8 mouse cellular contexts compared by ENCODE assay signal in genomic region chr17:35064378-35064877, GRCm38 (mm10). TPM values are rescaled to one million over a fixed set of nuclear protein-coding genes. Genes with fewer than 3 reads are reported as not detected.
DNase-seq lines count a peak whose midpoint lies in the region; ATAC-seq and TF ChIP-seq lines count a peak whose summit lies in the region.

No protein-coding gene starts in this region.

- H3K9ac ChIP-seq in embryonic facial prominence, embryonic 14.5 days (ENCODE audit: low read depth, low read length), result peak overlapping the region; percentile 56; the same call in 1 of the 2 replicates
- H3K9ac ChIP-seq in liver, embryonic 12.5 days, result no peak overlapping the region

- H3K4me1 ChIP-seq in kidney, adult 2 months (ENCODE audit: control insufficient read depth, insufficient read depth, low read length), result no peaks in the 10 kb centered on the region; the same call in 1 of the 2 replicates
- H3K4me1 ChIP-seq in embryonic facial prominence, embryonic 14.5 days (ENCODE audit: control insufficient read depth, insufficient read depth, low read length), result peaks cover 6% of the 10 kb centered on the region; the same call in 1 of the 2 replicates
- H3K4me1 ChIP-seq in liver, embryonic 12.5 days, result peaks cover 52% of the 10 kb centered on the region

- H3K9me3 ChIP-seq in embryonic facial prominence, embryonic 14.5 days (ENCODE audit: control insufficient read depth, low read length), result no peaks in the 10 kb centered on the region
- H3K9me3 ChIP-seq in liver, embryonic 12.5 days (replicated peaks), result no peaks in the 10 kb centered on the region

- TF ChIP-seq POLR2A in kidney, adult 2 months (IDR thresholded peaks at IDR 0.05; ENCODE audit: low read depth, low read length), result no peak

- no peak for ATAC-seq in embryonic facial prominence, embryonic 14.5 days (ENCODE audit: low read depth)
- no peak for ATAC-seq in liver, embryonic 12.5 days
- no peak for ATAC-seq in CD4-positive, CD25-positive, alpha-beta regulatory T cell, adult 4 months

- peak; percentile 18 for DNase-seq in kidney, adult 2 months
- no peak for DNase-seq in kidney, adult 8-10 months
- DNase-seq in cerebellum, adult 18-20 months, result peak; percentile 67 to 69
- DNase-seq in embryonic facial prominence, embryonic 14.5 days (ENCODE audit: low spot score), result no peak
- no peak for DNase-seq in thymus, postnatal 10 days (ENCODE audit: low spot score in 2 of 2)
- DNase-seq in frontal cortex, postnatal 36 days (ENCODE audit: low spot score in 2 of 2), result no peak

- no peak for TF ChIP-seq CTCF in kidney, adult 2 months (conservative IDR thresholded peaks at IDR 0.05; ENCODE audit: insufficient read depth, insufficient read length, low read depth, low read length)

- 43% methylated on average over 10 of the region's 10 CpGs for WGBS in kidney, adult 2 months
- WGBS in embryonic facial prominence, embryonic 14.5 days, result 21% methylated on average over 9 of the region's 10 CpGs
- 19% methylated on average over 10 of the region's 10 CpGs for WGBS in liver, embryonic 12.5 days (ENCODE audit: insufficient replicate concordance)

- no peaks in the 10 kb centered on the region for H3K27me3 ChIP-seq in kidney, adult 2 months (replicated peaks; ENCODE audit: control insufficient read depth, insufficient read depth, low read length)
- peaks cover 20% of the 10 kb centered on the region for H3K27me3 ChIP-seq in embryonic facial prominence, embryonic 14.5 days (replicated peaks; ENCODE audit: control insufficient read depth, insufficient read depth, low read length)
- H3K27me3 ChIP-seq in liver, embryonic 12.5 days (replicated peaks), result peaks cover 77% of the 10 kb centered on the region

- H3K36me3 ChIP-seq in kidney, adult 2 months (ENCODE audit: control insufficient read depth, insufficient read depth, low read length), result no peaks in the 10 kb centered on the region
- peaks cover 27% of the 10 kb centered on the region for H3K36me3 ChIP-seq in embryonic facial prominence, embryonic 14.5 days (ENCODE audit: control insufficient read depth, insufficient read depth, low read length)
- peaks cover 12% of the 10 kb centered on the region; the same call in 1 of the 2 replicates for H3K36me3 ChIP-seq in liver, embryonic 12.5 days

- H3K27ac ChIP-seq in kidney, adult 2 months (ENCODE audit: insufficient read depth, low read depth, low read length), result peak overlapping the region; percentile 65
- H3K27ac ChIP-seq in embryonic facial prominence, embryonic 14.5 days (replicated peaks; ENCODE audit: low read depth, low read length), result peak overlapping the region; percentile 54
- H3K27ac ChIP-seq in liver, embryonic 12.5 days, result no peak overlapping the region

- H3K4me3 ChIP-seq in kidney, adult 2 months (ENCODE audit: insufficient read depth, low read depth, low read length), result peak overlapping the region; percentile 4; the same call in 1 of the 2 replicates
- peak overlapping the region; percentile 34 for H3K4me3 ChIP-seq in embryonic facial prominence, embryonic 14.5 days (ENCODE audit: low read depth, low read length)
- H3K4me3 ChIP-seq in liver, embryonic 12.5 days, result peak overlapping the region; percentile 50

- H3K4me2 ChIP-seq in embryonic facial prominence, embryonic 14.5 days (ENCODE audit: low read depth, low read length), result peak overlapping the region; percentile 61
- H3K4me2 ChIP-seq in liver, embryonic 12.5 days, result peak overlapping the region; percentile 76

RNA-seq across cellular contexts. Expression of gene Ly6g6c, which starts 0.8 kb away (rescaled TPM):
- 0.13 and 0.16 TPM in 2 replicates for polyA plus RNA-seq in kidney, adult 2 months (2012; rRNA removed)
- polyA plus RNA-seq in embryonic facial prominence, embryonic 14.5 days (2014; fragmentation: Nextera tagmentation; extraction: Ambion mirVana), result 9.5 and 21.2 TPM in 2 replicates
- polyA plus RNA-seq in liver, embryonic 12.5 days (2016; fragmentation: Nextera tagmentation; extraction: Ambion mirVana), result 0.41 and 0.44 TPM in 2 replicates
- polyA plus RNA-seq in CD4-positive, CD25-positive, alpha-beta regulatory T cell, adult 4 months (2017; shearing (Covaris generic)), result not detected

RNA-seq across cellular contexts. Expression of gene Mpig6b, which starts 1.6 kb away (rescaled TPM):
- 0.46 and 0.66 TPM in 2 replicates for polyA plus RNA-seq in kidney, adult 2 months (2012; rRNA removed)
- polyA plus RNA-seq in embryonic facial prominence, embryonic 14.5 days (2014; fragmentation: Nextera tagmentation; extraction: Ambion mirVana), result 0.55 and 0.96 TPM in 2 replicates
- 7.3 and 8.7 TPM in 2 replicates for polyA plus RNA-seq in liver, embryonic 12.5 days (2016; fragmentation: Nextera tagmentation; extraction: Ambion mirVana)
- not detected for polyA plus RNA-seq in CD4-positive, CD25-positive, alpha-beta regulatory T cell, adult 4 months (2017; shearing (Covaris generic))

RNA-seq across cellular contexts. Expression of gene Ddah2, which starts 5.6 kb away (rescaled TPM):
- polyA plus RNA-seq in kidney, adult 2 months (2012; rRNA removed), result 37.7 and 41.0 TPM in 2 replicates
- polyA plus RNA-seq in embryonic facial prominence, embryonic 14.5 days (2014; fragmentation: Nextera tagmentation; extraction: Ambion mirVana), result 291 and 341 TPM in 2 replicates
- polyA plus RNA-seq in liver, embryonic 12.5 days (2016; fragmentation: Nextera tagmentation; extraction: Ambion mirVana), result 49.0 and 49.1 TPM in 2 replicates
- polyA plus RNA-seq in CD4-positive, CD25-positive, alpha-beta regulatory T cell, adult 4 months (2017; shearing (Covaris generic)), result 1 to 10 TPM; 1.1 to 6.3 TPM

RNA-seq across cellular contexts. Expression of gene Ly6g6e, which starts 12.3 kb away (rescaled TPM):
- 2.1 and 2.5 TPM in 2 replicates for polyA plus RNA-seq in kidney, adult 2 months (2012; rRNA removed)
- 9.4 and 11.8 TPM in 2 replicates for polyA plus RNA-seq in embryonic facial prominence, embryonic 14.5 days (2014; fragmentation: Nextera tagmentation; extraction: Ambion mirVana)
- polyA plus RNA-seq in liver, embryonic 12.5 days (2016; fragmentation: Nextera tagmentation; extraction: Ambion mirVana), result 0.23 TPM in 1 of 2 replicates, not detected in the other
- not detected for polyA plus RNA-seq in CD4-positive, CD25-positive, alpha-beta regulatory T cell, adult 4 months (2017; shearing (Covaris generic))

RNA-seq across cellular contexts. Expression of gene Ly6g6d, which starts 13.4 kb away (rescaled TPM):
- 8.1 and 8.9 TPM in 2 replicates for polyA plus RNA-seq in kidney, adult 2 months (2012; rRNA removed)
- polyA plus RNA-seq in embryonic facial prominence, embryonic 14.5 days (2014; fragmentation: Nextera tagmentation; extraction: Ambion mirVana), result 0.46 and 1.4 TPM in 2 replicates
- 0.36 and 0.53 TPM in 2 replicates for polyA plus RNA-seq in liver, embryonic 12.5 days (2016; fragmentation: Nextera tagmentation; extraction: Ambion mirVana)
- polyA plus RNA-seq in CD4-positive, CD25-positive, alpha-beta regulatory T cell, adult 4 months (2017; shearing (Covaris generic)), result not detected

Comparison
In these comparisons a context has a peak if more than half of its experiments do, and no peak if none do; other contexts are left out.
1. DNase-seq: peak in kidney, adult 2 months (single experiment) and cerebellum, adult 18-20 months (2 of 2); none in kidney, adult 8-10 months (0 of 2), embryonic facial prominence, embryonic 14.5 days (single experiment), thymus, postnatal 10 days (0 of 2) and frontal cortex, postnatal 36 days (0 of 2).
2. Peak in every context shown above with its lines, with median percentiles within 50 percentile points of each other: H3K4me3 ChIP-seq.